Mouse (Mus musculus) v-Abl transformed pro-B cells (cell line): ENCODE measurements around the gene Plekha8.

Experiments used
- in situ Hi-C, 2 experiments: fragments of 400-800 bp; cut with MboI; formaldehyde crosslinking; loops; one replicate each; pipeline ENCODE4 v1.15.1; 2025; ENCODE audit not compliant: unreplicated experiment in 2 of 2

The Plekha8 gene

DNA sequence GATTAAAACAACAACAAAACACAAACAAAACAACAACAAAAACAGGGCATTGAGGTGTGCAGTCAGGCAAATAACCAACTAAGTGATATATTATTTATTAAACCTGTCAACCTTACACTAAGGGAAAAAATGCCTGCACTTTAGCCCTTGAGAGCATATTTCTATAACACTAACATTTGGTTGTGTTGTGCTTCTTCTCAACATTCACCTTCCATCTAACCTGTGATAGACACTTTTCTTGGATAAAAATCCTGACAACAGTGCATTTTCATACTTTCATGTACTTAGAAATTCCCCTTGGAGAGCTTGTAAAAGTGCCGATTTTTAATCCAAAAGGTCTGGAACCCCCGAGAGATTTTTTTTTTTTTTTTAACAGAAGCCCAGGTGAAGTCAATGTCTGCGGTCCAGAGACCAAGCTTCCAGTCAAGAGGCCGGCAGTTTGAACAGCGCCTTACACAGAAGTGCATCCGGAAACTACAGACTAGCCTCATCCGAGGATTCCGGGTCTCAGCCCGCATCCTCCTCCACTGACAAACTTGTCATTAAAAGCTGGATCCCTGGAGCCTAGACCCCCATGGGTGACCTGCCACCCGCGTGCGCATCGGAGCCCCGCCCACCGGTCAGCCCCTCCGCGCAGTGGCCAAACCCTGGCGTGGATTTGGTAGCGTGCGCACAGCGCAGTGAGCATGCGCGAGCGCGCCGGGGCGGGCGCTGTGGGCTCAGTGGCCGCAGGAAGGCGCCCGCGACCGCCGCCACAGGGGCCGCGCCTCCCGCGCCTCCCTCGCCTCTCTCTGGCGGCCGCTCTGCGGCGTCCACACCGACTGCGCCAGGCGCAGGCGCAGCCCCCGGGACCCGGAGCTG, at the start of gene Plekha8:
Plekha8 (plus strand) TSS at position 643 of the 861 bp plus-strand sequence.
- in situ Hi-C loops: loop anchor here (5.0 to 10.0 kb wide), 4 partner anchors 83 to 213 kb away; partner anchors contain the start of gene Mturn (in 1 of the 2)

DNA sequence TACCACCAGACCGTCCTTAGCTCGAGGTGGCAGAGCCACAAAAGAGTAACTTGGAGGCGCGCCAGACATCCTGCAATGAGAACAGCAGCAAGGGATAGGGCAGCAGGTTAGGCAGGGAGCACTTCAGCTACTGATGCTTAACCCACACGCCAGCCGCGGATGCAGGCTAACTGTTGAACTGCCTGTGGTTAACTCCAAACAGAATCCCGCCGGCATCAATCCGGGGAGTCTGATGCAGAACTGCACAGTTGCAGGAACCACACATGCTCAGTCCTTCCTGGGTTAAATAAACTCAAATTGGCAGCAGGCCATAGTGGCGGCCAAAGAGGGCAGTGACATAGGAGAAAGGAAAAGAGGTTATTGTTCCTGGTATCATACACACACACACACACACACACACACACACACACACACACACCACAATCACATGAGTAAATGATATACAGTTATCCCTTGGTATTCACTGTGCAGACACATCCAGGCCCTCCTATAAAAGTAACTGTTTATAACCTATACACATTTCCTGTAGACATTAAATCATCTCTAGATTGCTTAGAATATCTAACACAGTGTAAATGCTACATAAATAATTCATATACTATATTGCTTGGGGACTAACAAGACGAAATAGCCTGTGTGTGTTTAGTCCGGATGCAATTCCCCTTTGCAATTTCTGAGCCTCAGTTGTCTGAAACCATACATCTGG, 46.4 kb upstream of the Plekha8 start:
- in situ Hi-C loops: no loop called here

DNA sequence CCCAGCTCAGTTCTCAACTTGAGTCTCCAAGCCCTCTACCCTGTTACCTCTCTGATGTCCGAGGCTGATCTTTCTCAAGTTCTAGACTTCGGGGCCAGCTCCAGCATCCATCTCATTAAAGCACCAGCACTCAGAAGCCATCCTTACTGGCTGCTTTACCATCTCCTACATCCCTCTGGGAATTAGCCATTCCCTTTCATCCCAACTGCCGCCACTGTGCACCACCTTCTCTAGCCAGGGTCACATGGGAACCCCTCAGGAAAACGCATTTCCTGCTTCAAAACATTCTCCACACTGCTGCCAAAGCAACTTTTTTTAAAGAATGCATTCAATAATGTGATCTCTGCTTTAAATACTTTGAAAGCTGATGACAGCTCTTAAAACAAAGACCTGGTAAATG, 45.6 kb upstream of the Plekha8 start:
- in situ Hi-C loops: no loop called here

DNA sequence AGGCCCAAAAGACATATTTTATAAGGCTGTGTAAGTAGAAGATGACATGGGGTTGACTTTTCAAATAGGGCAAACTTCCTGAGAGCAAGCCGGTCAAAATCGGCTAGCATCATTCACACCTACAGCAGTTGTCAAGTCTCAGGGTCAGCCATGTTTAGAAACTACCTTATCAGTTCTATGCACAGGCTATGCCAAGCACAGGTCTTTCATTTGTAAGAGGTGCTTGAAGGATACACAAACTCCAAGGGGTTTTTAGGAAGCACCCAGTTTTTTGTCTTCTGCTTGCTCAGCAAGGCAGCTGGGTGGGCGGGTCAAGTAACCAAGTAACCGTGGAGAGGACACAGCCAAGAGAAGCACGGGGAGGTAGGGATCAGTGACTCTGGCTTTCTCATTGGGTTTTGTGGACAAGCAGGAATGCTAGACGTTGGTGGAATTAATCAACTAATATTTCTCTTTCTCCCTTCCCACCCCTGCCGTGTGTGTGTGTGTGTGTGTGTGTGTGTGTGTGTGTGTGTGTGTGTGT, 44.0 kb upstream of the Plekha8 start:
- in situ Hi-C loops: no loop called here

DNA sequence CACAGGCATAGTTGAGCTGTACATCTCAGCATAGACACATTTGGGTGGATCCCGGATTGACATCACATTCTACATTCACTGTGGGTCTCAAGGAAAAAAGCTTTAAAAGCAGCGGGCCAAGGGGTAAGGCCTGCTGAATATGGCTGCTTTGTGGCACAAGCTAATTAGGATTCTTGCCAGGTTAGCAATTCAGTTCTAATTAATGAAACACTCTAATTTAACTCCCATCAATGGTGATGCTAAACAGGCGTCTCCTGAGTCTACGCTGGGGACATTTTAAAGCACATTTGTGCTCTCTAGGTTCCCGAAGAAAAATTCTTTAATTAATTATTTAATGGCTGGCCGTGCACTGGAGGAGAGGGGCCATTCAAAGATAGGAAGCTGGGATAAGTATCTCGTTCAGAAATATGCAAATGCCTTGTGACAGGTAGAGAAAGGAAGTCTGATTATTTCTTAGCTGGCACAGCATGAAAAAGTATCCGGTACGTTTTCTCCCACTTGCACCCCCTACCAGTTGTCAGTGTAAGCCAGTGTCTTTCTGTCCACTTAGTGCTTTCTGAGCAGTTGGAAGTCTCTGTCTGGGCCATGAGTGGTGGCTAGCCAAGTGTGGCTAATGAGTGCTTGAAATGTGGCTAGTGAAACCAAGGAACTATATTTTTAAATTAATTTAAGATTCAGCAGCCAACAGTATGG, 42.0 kb upstream of the Plekha8 start:
- in situ Hi-C loops: no loop called here

DNA sequence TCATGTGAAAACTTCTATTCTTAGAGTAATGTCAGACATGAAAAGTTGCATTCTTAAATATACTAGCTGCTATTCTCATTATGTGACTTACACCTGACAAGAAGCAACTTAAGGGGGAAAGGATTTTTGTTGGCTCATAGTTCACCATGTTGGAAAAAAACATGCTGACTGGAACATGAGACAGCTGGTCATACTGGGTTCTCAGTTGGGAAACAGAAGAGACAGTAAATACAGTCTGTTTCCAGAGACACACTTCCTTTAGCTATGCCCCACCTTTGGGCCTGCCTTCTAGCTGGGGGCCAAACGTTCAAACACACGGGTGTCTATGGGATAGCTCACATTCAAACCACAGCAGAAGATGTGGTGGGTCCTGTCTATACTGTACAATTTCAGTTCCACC, 41.3 kb upstream of the Plekha8 start:
- in situ Hi-C loops: no loop called here

DNA sequence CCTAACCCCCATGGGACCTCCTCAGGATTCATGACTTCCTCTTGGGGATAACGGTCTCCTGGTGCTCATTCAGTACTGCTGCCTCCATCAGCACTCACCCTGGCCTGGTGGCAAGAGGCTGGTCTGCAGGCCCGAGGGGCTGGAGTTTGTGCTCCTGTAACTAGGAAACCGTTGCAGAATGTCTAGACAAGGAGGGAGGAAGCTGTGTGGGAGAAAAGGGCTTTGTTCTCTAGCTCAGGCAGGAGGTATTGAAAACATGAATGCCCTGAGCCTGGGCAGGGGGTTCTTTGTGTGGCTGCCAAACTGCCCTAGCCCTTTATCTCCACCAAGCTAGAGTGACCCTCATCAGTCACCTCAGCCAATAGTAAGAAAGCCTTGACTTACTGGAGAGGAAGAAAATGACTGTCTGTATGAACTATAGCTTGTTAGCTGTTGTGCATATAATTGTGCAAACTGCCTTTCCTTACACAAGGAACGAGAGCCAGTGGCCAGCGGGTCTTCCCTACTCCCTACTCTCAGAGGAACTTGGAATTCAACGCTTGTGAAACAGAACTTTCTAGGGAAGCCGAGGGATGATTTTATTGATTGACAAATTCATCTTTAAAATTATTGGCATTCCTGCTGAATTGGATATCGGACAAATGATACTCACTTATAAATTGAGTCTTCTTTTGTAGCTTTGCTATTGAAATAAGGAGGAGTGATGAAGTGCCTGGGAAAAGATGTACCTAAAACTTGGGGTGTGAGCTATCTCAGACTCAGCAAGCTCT, 40.4 kb upstream of the Plekha8 start:
- in situ Hi-C loops: no loop called here

DNA sequence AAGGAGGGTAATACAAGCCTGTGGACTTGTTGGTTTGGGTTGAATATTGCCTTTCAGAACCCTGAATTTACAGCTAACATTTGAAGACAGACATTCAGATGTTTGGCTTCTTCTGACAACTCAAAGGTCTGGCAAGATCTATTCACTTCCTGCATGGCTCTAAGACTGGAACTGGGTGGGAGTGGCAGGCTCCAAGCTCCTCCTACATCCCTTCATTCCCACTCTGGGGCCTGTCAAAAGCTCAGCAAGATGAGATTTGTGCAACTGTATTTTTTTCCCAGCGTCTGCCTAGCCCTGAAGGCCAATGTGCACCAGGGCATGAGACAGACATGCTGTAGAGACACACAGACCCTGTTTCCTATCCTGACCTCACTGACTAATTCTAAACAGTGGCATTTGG, 39.1 kb upstream of the Plekha8 start:
- in situ Hi-C loops: no loop called here

DNA sequence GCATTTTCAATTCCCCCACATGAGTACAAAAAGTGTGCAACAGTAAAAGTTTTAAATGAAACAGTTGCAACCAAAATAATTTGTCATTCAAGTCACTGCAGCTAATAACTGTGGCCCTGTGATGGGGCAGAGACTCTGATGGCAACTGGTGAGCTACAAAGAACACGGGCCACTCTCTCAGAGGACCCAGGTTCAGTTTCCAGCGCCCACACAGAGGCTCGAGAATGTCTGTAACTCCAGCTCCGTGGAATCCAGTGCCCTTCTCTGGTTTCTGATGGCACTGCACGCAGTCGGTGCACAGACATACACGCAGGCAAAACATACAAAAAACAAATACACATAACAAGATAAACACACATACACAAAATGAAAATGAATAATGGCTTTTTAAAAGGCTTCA, 37.2 kb upstream of the Plekha8 start:
- in situ Hi-C loops: no loop called here

DNA sequence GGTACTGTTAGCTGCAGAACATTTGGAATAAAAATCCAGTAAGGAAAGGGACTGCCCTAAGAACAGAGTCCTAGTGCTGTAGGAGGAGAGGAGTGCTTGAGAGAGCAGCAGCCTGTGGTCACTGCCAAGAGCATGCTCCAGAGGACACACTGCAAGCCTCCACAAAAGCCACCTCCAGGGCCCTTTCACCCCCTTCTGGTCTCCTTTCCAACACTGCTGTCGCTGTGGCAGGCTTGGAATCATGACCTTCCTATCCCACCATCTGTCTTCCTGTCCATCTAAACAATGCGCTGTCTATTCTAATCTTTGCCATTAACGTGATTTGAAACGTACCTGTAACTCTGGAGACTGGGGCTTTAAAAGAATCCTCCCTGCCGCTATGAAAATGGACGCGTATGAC, 36.4 kb upstream of the Plekha8 start:
- in situ Hi-C loops: no loop called here

DNA sequence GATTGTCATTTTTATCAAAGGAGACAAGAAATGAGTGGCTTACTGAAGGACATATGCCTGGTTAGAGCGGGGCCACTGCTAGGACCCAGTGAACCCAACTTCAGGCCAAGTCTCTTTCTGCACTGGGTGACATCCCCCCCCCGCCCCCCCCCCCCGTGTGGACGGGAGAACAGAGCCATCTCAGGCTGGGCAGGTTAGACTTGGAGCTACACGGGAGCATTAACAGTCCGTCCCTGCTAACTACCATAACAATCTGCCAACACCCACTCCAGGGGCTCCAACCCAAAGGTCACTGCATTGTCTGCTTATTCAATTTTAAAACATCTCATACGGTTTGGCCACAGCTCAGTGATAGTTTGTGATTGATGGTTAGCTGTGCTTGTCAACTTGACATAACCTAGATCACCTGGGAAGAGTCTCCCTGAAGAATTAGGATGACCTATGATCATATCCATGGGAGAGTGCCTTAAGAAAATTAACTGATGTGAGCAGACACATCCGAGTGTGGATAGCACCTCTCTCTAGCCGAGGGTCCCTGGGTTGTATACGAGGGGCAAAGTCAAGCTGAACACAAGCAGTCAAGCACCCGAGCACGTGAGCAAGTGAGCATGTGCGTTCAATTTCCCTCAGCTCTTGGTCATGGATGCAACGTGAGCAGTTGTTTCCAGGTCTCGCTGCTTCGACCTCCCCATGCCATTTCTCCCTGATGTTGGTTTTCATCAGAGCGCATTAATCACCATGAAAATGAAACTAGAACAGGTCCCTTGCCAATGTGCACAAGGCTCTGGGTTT, 32.7 kb upstream of the Plekha8 start:
- in situ Hi-C loops: no loop called here

DNA sequence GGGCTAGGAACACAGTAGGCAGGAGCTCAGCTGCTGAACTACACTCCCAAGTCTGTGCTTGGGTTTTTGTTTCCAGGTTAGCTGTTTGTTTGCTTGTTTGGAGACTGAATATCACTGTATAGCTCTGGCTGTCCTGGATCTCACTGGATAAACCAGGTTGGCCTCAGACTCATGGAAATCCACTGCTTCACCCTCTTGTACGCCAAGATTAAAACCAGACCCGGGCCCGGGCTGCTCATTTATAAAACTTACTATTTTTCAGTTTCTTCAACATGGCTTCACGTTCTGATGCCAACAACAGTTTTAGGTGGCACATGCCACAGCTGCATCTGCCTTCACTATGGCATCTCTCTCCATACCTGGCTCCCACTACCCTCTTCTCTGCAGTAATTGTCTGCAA, 31.4 kb upstream of the Plekha8 start:
- in situ Hi-C loops: no loop called here

DNA sequence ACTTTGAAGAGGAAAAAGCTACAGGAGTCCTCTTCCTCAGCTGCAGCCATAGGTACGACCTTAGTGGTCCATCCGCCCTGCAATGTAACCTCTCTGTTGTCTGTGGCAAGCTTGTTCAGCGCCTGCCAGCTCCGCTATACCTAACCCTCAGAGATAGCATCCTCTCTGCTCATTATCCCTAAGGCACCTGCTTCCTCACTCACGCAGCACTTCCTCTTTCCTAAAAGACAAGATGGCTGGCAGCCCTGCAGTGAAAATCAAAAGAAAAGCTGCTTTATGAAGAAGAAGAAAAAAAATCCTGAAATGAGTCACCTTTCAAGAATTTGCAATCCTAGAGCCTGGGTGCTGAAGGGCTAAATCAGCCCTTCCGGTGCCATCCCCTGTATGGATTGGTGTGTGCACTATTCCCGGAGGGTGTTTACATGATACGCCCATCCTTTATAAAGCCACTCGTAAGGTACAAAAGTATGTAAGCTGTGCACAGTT, 30.4 kb upstream of the Plekha8 start:
- in situ Hi-C loops: no loop called here

DNA sequence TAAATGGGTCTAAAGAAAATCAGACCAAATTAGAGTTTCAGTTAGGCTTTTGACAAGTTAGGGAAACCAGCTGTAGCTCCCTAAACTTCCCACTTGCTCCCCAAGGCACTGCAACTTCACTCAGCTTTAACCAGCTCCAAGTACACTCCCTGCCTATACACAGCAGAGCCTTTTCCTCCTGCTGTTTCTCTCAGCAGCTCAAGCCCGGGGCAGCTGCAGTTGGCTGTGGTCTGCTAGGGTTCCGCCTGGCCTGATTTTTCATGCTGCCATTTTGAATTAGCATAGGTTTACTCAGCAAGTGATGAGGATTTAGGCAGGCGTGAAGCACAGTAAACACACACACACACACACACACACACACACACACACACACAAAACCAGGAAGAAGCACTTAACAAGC, 29.9 kb upstream of the Plekha8 start:
- in situ Hi-C loops: no loop called here

DNA sequence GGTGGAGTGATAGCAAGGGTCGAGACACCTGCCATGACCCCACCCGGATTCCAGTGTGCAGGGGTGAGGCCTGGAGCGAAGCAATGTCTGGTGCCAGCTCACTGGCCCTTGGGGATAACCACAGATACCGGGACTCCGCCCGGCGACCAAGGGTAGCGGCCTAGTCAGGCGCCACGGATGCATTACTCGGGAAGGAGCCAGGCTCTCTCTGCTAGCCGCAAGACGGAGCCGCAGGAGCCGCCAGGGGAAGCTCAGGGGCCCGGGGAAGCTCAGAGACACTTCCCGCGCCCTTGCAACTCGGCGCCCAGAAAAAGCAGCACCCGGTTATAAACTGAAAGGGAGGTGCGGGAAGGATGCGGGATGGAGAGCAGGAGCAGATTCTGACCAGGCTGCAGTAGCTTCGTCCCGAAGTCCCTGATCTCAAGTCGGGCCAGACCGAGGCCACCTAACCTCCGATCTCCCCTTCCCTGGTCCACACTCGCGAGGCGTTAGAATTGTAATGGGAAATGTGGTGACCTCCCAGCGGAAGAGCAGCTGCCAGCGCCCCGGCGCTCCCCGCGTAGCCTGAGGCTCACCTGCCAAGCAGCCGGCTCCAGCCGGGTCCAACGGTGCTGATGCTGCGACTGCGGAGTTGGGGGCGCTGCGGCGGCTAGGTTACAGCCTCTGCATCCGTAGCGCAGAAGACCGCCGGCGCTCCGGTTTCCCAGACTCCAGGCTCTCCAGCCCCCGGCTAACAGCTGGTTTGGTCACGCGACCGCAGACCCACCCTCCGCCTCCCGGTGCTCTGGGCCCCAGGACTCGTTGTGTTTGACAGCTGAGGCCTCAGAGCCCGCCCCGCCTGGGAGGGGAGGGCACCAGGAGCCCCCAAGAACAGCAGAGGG, 29.0 kb upstream of the Plekha8 start, which contains the start of gene Scrn1:
Scrn1 (minus strand) TSS at position 825 of the 881 bp plus-strand sequence.
- in situ Hi-C loops: no loop called here

DNA sequence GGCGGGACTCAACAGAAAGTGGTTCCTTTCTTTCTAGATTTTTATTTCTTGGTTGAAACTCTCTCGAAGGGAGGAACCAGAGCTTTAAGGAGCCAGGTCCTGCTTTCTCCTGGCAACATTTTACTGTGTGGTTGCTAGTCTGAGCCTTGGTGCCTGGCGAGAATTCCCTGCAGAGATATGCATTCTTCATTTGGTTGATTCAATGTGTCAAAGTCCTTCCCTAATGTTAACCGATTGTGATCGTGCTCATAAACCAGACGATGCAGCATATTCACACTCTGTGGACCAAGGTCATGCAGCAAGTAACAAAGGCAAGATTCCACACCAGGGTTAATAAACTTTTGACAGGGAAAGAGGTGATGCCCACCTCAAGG, 28.4 kb upstream of the Plekha8 start:
- in situ Hi-C loops: no loop called here

DNA sequence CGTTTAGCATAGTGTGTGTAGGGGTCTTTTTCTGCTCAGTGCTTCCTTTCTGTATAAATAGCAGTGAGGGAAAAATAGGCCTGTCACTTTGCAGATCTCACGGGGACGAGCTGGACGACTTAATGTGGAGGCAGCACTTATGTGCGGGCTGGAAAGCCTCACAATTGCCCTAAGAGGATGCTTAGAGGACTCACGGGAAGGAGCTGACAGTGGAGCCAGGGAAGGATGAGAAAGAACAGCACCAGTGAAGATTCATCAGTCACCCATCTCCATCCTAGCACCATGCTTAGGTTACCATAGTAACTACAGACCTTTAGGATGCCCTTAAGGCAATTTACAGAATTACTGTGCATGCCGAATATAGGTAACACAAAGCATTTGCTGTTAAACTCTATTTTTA, 25.1 kb upstream of the Plekha8 start:
- in situ Hi-C loops: no loop called here

DNA sequence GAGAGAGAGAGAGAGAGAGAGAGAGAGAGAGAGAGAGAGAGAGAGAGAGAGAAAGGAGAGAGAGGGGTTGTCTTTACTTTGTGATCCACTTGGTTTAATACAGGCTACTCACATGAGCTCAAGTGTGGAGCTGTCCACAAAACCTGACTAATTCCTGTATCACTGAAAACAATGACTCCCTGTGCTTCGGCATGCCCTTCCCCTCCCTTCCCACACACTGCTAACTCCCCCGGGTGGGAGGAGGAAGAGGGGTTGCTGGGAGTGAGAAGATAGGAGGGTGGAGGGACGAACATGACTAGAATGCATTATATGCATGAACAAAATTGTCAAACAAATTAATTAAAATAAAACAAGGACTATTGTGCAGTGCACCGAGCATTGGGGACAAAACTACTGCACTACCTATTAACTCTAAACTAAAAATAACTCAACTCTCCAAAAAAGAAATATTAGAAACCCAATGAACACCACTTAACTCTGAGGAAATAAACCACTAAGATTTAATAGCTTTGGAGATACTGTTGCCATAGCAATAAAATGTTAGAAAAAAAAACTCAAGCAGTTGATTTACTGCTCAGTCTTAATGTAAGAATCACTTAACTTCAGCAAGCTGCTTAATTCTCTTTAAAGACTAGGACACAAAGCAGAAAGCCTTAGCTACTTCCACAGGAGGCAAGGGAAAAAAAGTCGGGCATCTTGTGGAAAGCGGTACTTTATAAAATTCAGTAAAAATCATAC, 21.5 kb upstream of the Plekha8 start:
- in situ Hi-C loops: no loop called here
